Mouse (Mus musculus): Measurements from ENCODE around the gene Ushbp1.

GRCm38 (mm10) chr8:71370711-71371235, 24.8 kb downstream of the Ushbp1 start:
- TF ChIP-seq CTCF (IDR thresholded peaks at IDR 0.05; ENCODE audit: low read depth) (no peak), EP300 (IDR thresholded peaks at IDR 0.05; ENCODE audit: low read depth) (no peak)

Measured in liver, postnatal 0 days (tissue).